ENCODE assay signal across 14 mouse cellular contexts in the genomic region with DNA sequence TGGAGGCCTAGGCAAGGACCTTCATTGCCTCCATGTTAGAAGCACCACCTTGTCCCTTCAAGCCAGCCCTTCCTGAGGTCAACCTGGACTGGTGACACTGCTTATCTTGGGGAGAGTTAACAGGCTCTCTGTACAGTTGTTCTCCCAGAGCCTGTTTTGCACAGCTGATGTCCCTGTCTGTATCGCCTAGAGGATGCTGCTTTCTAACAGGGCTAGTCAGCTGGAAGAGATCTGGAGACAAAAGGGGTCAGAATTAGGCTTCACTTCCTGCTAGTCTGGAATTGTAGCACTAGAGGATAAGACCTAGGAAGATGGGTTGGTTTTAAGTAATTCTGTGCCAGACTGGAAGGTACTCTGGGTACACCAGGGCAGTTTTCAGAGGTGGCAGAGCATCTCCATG. TPM values are rescaled to one million over a fixed set of nuclear protein-coding genes. Genes with fewer than 3 reads are reported as not detected.
"Had no signal": no experiment of that assay in that cellular context is flagged by ENCODE, and none has a peak within 500 bp of the region (broad histone marks: within the 10 kb centered on the region; RNA-seq: fewer than 3 reads in every experiment).

No protein-coding gene starts in this region.

- ATAC-seq: intestine, embryonic 16.5 days had no signal

- H3K4me1 ChIP-seq: liver, embryonic 13.5 days had no signal

- H3K27me3 ChIP-seq: liver, embryonic 13.5 days had no signal

- H3K4me2 ChIP-seq: liver, embryonic 13.5 days; midbrain, embryonic 11.5 days had no signal

- H3K36me3 ChIP-seq: liver, embryonic 13.5 days had no signal

- H3K4me3 ChIP-seq: left cerebral cortex, adult 2 months; liver, embryonic 13.5 days had no signal

- H3K9ac ChIP-seq: liver, embryonic 13.5 days had no signal

- DNase-seq: layer of hippocampus, postnatal 36 days; liver, embryonic 13.5 days; lung, adult 2 months; lung, postnatal 14 days; lung, postnatal 4 days; midbrain, embryonic 14.5 days; thymus, adult 18-20 months; thymus, postnatal 36 days had no signal

- H3K27ac ChIP-seq: left cerebral cortex, adult 2 months; liver, embryonic 13.5 days had no signal

- H3K9me3 ChIP-seq: liver, embryonic 13.5 days had no signal

RNA-seq across cellular contexts. Expression of a gene that starts 24.1 kb away (rescaled TPM):
- total RNA-seq: megakaryocyte progenitor cell, adult 5-6 weeks; megakaryocyte-erythroid progenitor cell, adult 5-6 weeks had no signal
- polyA plus RNA-seq: liver, adult 2 months had no signal
